Mouse (Mus musculus) liver, embryonic 14.5 days (tissue): ENCODE results near the gene Ndufc2. TPM values are rescaled to one million over a fixed set of nuclear protein-coding genes. Genes with fewer than 3 reads are reported as not detected.
"Not testable (repeated sequence)": the region's sequence is repeated elsewhere in the genome, so short reads cannot be mapped to it uniquely, and the experiment has no call there.

Experiments used
- ATAC-seq: fragments of 200-750 bp; cut with Nextera tagmentation; 2 replicates; pipeline ENCODE4 v1.8.0; 2017; ENCODE audit warnings: moderate number of reproducible peaks, mild to moderate bottlenecking, moderate library complexity; ENCODE audit not compliant: insufficient read depth
- DNase-seq, 3 experiments: peaks; one replicate each; pipeline ENCODE4 v3.0.0-alpha.2; 2012 to 2013; ENCODE audit warnings: low read depth in 3 of 3, low spot score in 3 of 3
- H3K27ac ChIP-seq: fragments of 300-500 bp; sonication (generic); 2 replicates; pipeline ENCODE4 v1.5.1; 2014; ENCODE audit warnings: moderate library complexity, mild to moderate bottlenecking, control low read depth, inconsistent platforms
- H3K27me3 ChIP-seq: fragments of 300-500 bp; sonication (generic); 2 replicates; pipeline ENCODE4 v1.6.1; 2014; ENCODE audit warnings: mild to moderate bottlenecking, low read length, moderate library complexity; ENCODE audit not compliant: control insufficient read depth, insufficient read depth
- H3K36me3 ChIP-seq: fragments of 300-500 bp; sonication (generic); replicated peaks from 2 replicates; pipeline ENCODE4 v1.6.1; 2014; ENCODE audit warnings: low read depth; ENCODE audit not compliant: control insufficient read depth, insufficient read depth
- H3K4me1 ChIP-seq, 2 experiments: fragments of 200-500 bp in 1 of 2; fragments of 300-500 bp in 1 of 2; sonication (generic) in 1 of 2; replicated peaks; 2 replicates each; pipeline ENCODE4 v1.6.1; 2012 to 2014; ENCODE audit warnings: antibody characterized with exemption in 1 of 2, inconsistent platforms in 1 of 2, low read length in 1 of 2; ENCODE audit not compliant: control insufficient read depth in 2 of 2, insufficient read depth in 2 of 2
- H3K4me2 ChIP-seq: fragments of 300-500 bp; sonication (generic); 2 replicates; pipeline ENCODE4 v1.6.1; 2014; ENCODE audit warnings: low read depth, mild to moderate bottlenecking, control low read depth, moderate library complexity
- H3K4me3 ChIP-seq, 2 experiments: fragments of 200-500 bp in 1 of 2; fragments of 300-500 bp in 1 of 2; sonication (generic) in 1 of 2; 2 replicates each; pipeline ENCODE4 v1.5.1; 2012 to 2014; ENCODE audit warnings: low read depth in 2 of 2, low read length in 2 of 2, mild to moderate bottlenecking in 2 of 2, control low read depth in 1 of 2, inconsistent platforms in 1 of 2, moderate library complexity in 1 of 2; ENCODE audit not compliant: insufficient read depth in 1 of 2
- H3K9ac ChIP-seq: fragments of 300-500 bp; sonication (generic); replicated peaks from 2 replicates; pipeline ENCODE4 v1.6.1; 2014; ENCODE audit warnings: mild to moderate bottlenecking, control low read depth, moderate library complexity
- H3K9me3 ChIP-seq: fragments of 300-500 bp; sonication (generic); 2 replicates; pipeline ENCODE4 v1.6.1; 2016; ENCODE audit warnings: low read length, mixed read lengths; ENCODE audit not compliant: control insufficient read depth
- CTCF ChIP-seq: IDR thresholded peaks from 2 replicates; pipeline ENCODE4 v1.5.1; 2016; ENCODE audit warnings: antibody characterized with exemption, low read depth, control low read depth
- EP300 ChIP-seq: IDR thresholded peaks from 2 replicates; pipeline ENCODE4 v1.6.1; 2016; ENCODE audit warnings: antibody characterized with exemption, low read depth
- WGBS: fragments of 180-500 bp; shearing (Covaris S2); extraction: QIAGEN DNeasy Blood & Tissue Kit; methylation state at CpG from one replicate; pipeline ENCODE4 v1.1.7; 2014; ENCODE audit not compliant: insufficient replicate concordance; 5-methylcytosine and 5-hydroxymethylcytosine counted together
- polyA plus RNA-seq, 2 experiments: library from polyadenylated mRNA; depleted of rRNA in 1 of 2; stranded (reverse) in 1 of 2; unstranded in 1 of 2; fragments of >200 nt; fragmentation: Nextera tagmentation in 1 of 2; extraction: Ambion mirVana in 1 of 2; gene quantifications; 2 replicates each; pipeline versions ENCODE4 v1.2.1 to v1.2.3; 2012 to 2014

Gene Ndufc2
- polyA plus RNA-seq, 2 experiments: 107 to 250 TPM

GRCm38 (mm10) chr7:97429705-97430104 lies 29.9 kb downstream of the Ndufc2 start:
- no peak for ATAC-seq
- DNase-seq: no peak
- Histone ChIP-seq H3K4me1 (0 out of 4 replicates have a peak, but pooled peaks cover 0 to 2% of the 10 kb centered on the region in 2 experiments), H3K27me3 (no peaks in the 10 kb centered on the region), H3K27ac (no peak overlapping the region), H3K9ac (no peak overlapping the region), H3K4me2 (no peak overlapping the region), H3K36me3 (no peaks in the 10 kb centered on the region), H3K4me3 (no peak overlapping the region), H3K9me3 (no peaks in the 10 kb centered on the region)
- WGBS: 15% methylated on average over 5 of the region's 5 CpGs
- no peak for TF ChIP-seq CTCF
- TF ChIP-seq EP300: no peak

GRCm38 (mm10) chr7:97433517-97433916 lies 33.7 kb downstream of the Ndufc2 start:
- not testable (repeated sequence) for H3K9me3 ChIP-seq, H3K36me3 ChIP-seq, H3K4me3 ChIP-seq, ATAC-seq, H3K9ac ChIP-seq, H3K4me2 ChIP-seq, H3K27me3 ChIP-seq, H3K27ac ChIP-seq, H3K4me1 ChIP-seq, DNase-seq
- WGBS: 68% methylated on average over 3 of the region's 3 CpGs

- H3K4me3 ChIP-seq: no peak overlapping the region
- ATAC-seq (no peak), DNase-seq (no peak)
- TF ChIP-seq CTCF: no peak
- no peak for TF ChIP-seq EP300
- no peak overlapping the region for H3K27ac ChIP-seq
- H3K4me2 ChIP-seq: no peak overlapping the region
- WGBS: 55% methylated on average over 10 of the region's 10 CpGs
- H3K36me3 ChIP-seq: no peaks in the 10 kb centered on the region
- H3K9me3 ChIP-seq: no peaks in the 10 kb centered on the region
- no peaks in the 10 kb centered on the region for H3K27me3 ChIP-seq
- H3K4me1 ChIP-seq: 0 out of 4 replicates have a peak, but pooled peaks cover 0 to 2% of the 10 kb centered on the region in 2 experiments
- H3K9ac ChIP-seq: no peak overlapping the region
These were observed 34.7 kb downstream of the Ndufc2 start for GRCm38 (mm10) chr7:97434517-97434916.

- no peaks in the 10 kb centered on the region for H3K9me3 ChIP-seq
- H3K27ac ChIP-seq: no peak overlapping the region
- H3K4me3 ChIP-seq: no peak overlapping the region
- no peak overlapping the region for H3K9ac ChIP-seq
- no peak for TF ChIP-seq EP300
- no peak for TF ChIP-seq CTCF
- H3K27me3 ChIP-seq: no peaks in the 10 kb centered on the region
- no peaks in the 10 kb centered on the region for H3K36me3 ChIP-seq
- H3K4me2 ChIP-seq: no peak overlapping the region
- DNase-seq (no peak), ATAC-seq (no peak)
- 0 out of 4 replicates have a peak, but pooled peaks cover 0 to 2% of the 10 kb centered on the region in 2 experiments for H3K4me1 ChIP-seq
These were observed 39.2 kb downstream of the Ndufc2 start for GRCm38 (mm10) chr7:97438986-97439385.

- no peaks in the 10 kb centered on the region for H3K27me3 ChIP-seq
- H3K27ac ChIP-seq: no peak overlapping the region
- WGBS: 56% methylated on average over 6 of the region's 6 CpGs
- no peaks in the 10 kb centered on the region for H3K9me3 ChIP-seq
- ATAC-seq (no peak), DNase-seq (no peak)
- H3K4me3 ChIP-seq: no peak overlapping the region
- H3K9ac ChIP-seq: no peak overlapping the region
- no peak for TF ChIP-seq CTCF
- no peak for TF ChIP-seq EP300
- H3K4me2 ChIP-seq: no peak overlapping the region
- peaks cover 0 to 1% of the 10 kb centered on the region in 2 experiments; a peak in 3 of 4 replicates for H3K4me1 ChIP-seq
- no peaks in the 10 kb centered on the region for H3K36me3 ChIP-seq
These were observed 46.5 kb downstream of the Ndufc2 start for GRCm38 (mm10) chr7:97446171-97446925.
